Mouse (Mus musculus): Measurements from ENCODE around the gene Foxp1.

GRCm38 (mm10) chr6:99420666-99421065, 101.9 kb downstream of the Foxp1 start:
- TF ChIP-seq CTCF (IDR thresholded peaks at IDR 0.05; ENCODE audit: low read depth, low read length) (no peak), GATA1 (IDR thresholded peaks at IDR 0.05; ENCODE audit: borderline replicate concordance, low read length) (no peak), TAL1 (conservative IDR thresholded peaks at IDR 0.05; ENCODE audit: low read depth, low read length) (no peak), POLR2AphosphoS5 (IDR thresholded peaks at IDR 0.05; ENCODE audit: insufficient replicate concordance, low read depth, low read length) (no peak), GATA2 (IDR thresholded peaks at IDR 0.05; ENCODE audit: borderline replicate concordance, low read depth, low read length) (no peak)

Measured in G1E (cell line).